Mouse (Mus musculus): ENCODE measurements around the gene Ccdc142. TPM values are rescaled to one million over a fixed set of nuclear protein-coding genes. Genes with fewer than 3 reads are reported as not detected.

Ccdc142 gene
- polyA plus RNA-seq, 1 experiment from 2014 or later: 2.0 TPM

DNA sequence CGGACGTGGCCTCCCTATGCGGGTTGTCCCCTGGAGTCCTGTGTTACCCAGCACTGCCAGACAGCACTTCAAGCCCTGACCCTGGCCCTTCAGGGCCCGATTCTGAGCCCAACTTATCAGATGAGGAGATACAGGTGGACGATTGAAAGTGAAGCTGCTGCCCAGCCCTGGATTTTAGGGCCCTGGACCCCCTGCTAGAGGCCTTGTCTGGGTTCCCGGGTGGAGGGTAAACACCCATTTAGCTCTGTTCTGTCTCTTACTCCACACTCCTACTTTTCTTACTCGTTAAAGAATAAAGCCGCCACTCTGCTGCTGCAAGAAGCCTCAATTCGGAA is 13.5 kb upstream of the Ccdc142 start:
- ATAC-seq (ENCODE audit: insufficient number of reproducible peaks, low FRiP score, low TSS enrichment, low read depth) (no peak), DNase-seq (ENCODE audit: low spot score) (no peak)
- H3K4me2 ChIP-seq (ENCODE audit: low read depth, severe bottlenecking): peak overlapping the region; percentile 41
- no peak overlapping the region for H3K27ac ChIP-seq (replicated peaks; ENCODE audit: low read depth, low read length)
- no peaks in the 10 kb centered on the region for H3K36me3 ChIP-seq (ENCODE audit: control insufficient read depth, insufficient read depth, low read length)
- peak overlapping the region; percentile 16; the same call in 1 of the 2 replicates for H3K4me3 ChIP-seq (ENCODE audit: low read depth, low read length)
- no peak overlapping the region for H3K9ac ChIP-seq (ENCODE audit: low read length)
- H3K9me3 ChIP-seq (ENCODE audit: control insufficient read depth, low read length): no peaks in the 10 kb centered on the region
- peaks cover 49% of the 10 kb centered on the region for H3K27me3 ChIP-seq (ENCODE audit: control insufficient read depth, insufficient read depth, low read length)
- WGBS: 9% methylated on average over 9 of the region's 9 CpGs
- H3K4me1 ChIP-seq (ENCODE audit: control insufficient read depth, insufficient read depth, low read length): peaks cover 31% of the 10 kb centered on the region

DNA sequence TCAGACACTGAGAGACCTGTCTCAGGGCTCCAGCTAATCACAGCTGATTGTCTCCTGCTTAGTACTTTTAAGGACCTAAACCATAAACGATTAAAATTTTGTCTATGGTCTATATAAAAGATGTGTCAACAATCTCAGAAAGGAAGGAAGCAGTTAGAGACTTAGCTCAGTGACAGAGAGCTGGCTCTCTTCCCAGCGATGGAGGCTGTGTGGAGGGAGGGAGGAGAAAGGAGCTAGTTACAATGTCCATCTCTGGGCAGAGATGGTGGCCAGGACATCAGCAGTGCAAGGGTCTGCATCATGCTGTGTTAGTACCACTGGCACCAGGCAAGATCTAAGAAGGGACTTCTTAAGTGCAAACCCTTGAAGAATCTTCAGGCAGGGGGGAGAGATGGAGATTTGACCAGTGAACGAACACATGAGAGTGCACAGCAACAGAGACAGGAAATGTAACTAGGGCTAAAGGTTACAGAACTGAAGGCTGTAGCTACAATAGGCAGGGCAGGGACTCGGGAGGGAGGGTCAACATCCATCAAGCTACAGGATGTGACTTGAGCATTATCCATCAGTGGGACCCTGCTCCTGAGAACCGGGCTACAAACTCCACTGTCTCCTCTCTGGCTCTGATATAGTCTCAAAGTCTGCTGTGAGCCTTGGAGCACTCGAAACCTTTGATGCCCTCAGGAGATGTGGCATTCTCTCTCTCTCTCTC is 8.8 kb upstream of the Ccdc142 start:
- Histone ChIP-seq H3K4me2 (ENCODE audit: low read depth, severe bottlenecking) (no peak overlapping the region), H3K27ac (replicated peaks; ENCODE audit: low read depth, low read length) (no peak overlapping the region), H3K9me3 (ENCODE audit: control insufficient read depth, low read length) (no peaks in the 10 kb centered on the region; the same call in 1 of the 2 replicates), H3K36me3 (ENCODE audit: control insufficient read depth, insufficient read depth, low read length) (no peaks in the 10 kb centered on the region), H3K4me1 (ENCODE audit: control insufficient read depth, insufficient read depth, low read length) (peaks cover 2% of the 10 kb centered on the region; the same call in 1 of the 2 replicates), H3K27me3 (ENCODE audit: control insufficient read depth, insufficient read depth, low read length) (peaks cover 17% of the 10 kb centered on the region), H3K4me3 (ENCODE audit: low read depth, low read length) (no peak overlapping the region), H3K9ac (ENCODE audit: low read length) (no peak overlapping the region)
- DNase-seq (ENCODE audit: low spot score): no peak
- ATAC-seq (ENCODE audit: insufficient number of reproducible peaks, low FRiP score, low TSS enrichment, low read depth): no peak
- 40% methylated on average over 6 of the region's 6 CpGs for WGBS

DNA sequence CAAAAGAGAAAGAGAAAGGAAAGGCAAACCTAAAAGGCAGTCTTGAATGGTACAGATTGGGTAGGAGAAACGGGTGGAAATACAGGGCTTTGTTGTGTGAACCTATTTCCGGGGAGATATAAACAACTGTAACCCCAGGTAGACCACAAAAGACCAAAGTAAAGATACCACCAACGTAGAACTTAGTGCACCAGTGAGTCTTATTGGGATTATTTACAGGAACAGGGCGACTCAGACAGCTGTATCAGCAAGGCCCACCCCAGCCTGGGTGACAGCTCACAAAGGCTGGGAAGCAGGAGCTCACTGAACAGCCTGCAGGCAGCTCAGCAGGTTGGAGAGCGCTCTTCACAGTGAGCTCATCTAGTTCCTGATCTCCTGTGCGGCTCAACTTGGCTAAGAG is 5.4 kb upstream of the Ccdc142 start:
- WGBS: 50% methylated on average over 6 of the region's 6 CpGs

DNA sequence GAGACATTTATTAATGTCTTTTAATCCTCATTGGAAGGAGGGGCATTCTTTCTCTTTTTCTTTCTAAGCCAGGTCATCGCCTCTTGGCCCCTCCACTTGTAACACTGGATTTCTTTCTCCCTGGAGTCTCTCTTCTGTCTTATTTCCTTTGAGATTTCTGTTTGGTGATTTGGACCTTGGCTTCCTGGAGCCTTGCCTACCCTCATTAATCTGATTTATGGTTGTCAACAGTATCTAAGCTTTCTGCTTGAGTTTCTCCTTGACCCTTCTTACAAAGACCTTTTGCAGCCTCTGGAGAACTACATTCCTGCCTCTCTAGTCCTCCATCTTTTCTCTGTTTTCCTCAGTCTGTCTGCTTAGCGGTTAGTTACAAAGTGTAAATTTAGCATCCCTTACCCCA is 3.0 kb upstream of the Ccdc142 start:
- DNase-seq (ENCODE audit: low spot score) (no peak), ATAC-seq (ENCODE audit: insufficient number of reproducible peaks, low FRiP score, low TSS enrichment, low read depth) (no peak)
- H3K4me1 ChIP-seq (ENCODE audit: control insufficient read depth, insufficient read depth, low read length): peaks cover 14% of the 10 kb centered on the region
- H3K4me2 ChIP-seq (ENCODE audit: low read depth, severe bottlenecking): no peak overlapping the region
- H3K9ac ChIP-seq (ENCODE audit: low read length): no peak overlapping the region
- H3K27me3 ChIP-seq (ENCODE audit: control insufficient read depth, insufficient read depth, low read length): 0 out of 2 replicates have a peak, but pooled peaks cover 2% of the 10 kb centered on the region
- H3K4me3 ChIP-seq (ENCODE audit: low read depth, low read length): no peak overlapping the region
- H3K9me3 ChIP-seq (ENCODE audit: control insufficient read depth, low read length): no peaks in the 10 kb centered on the region; the same call in 1 of the 2 replicates
- no peak overlapping the region for H3K27ac ChIP-seq (replicated peaks; ENCODE audit: low read depth, low read length)
- WGBS: 58% methylated on average over 2 of the region's 2 CpGs
- H3K36me3 ChIP-seq (ENCODE audit: control insufficient read depth, insufficient read depth, low read length): no peaks in the 10 kb centered on the region

More for the DNA sequence above, 5.4 kb upstream of the Ccdc142 start:
- ATAC-seq (ENCODE audit: insufficient number of reproducible peaks, low FRiP score, low TSS enrichment, low read depth) (no peak), DNase-seq (ENCODE audit: low spot score) (no peak)
- H3K4me2 ChIP-seq (ENCODE audit: low read depth, severe bottlenecking): no peak overlapping the region
- H3K4me1 ChIP-seq (ENCODE audit: control insufficient read depth, insufficient read depth, low read length): peaks cover 1% of the 10 kb centered on the region; the same call in 1 of the 2 replicates
- no peak overlapping the region for H3K4me3 ChIP-seq (ENCODE audit: low read depth, low read length)
- no peak overlapping the region for H3K9ac ChIP-seq (ENCODE audit: low read length)
- no peaks in the 10 kb centered on the region for H3K36me3 ChIP-seq (ENCODE audit: control insufficient read depth, insufficient read depth, low read length)
- no peaks in the 10 kb centered on the region; the same call in 1 of the 2 replicates for H3K9me3 ChIP-seq (ENCODE audit: control insufficient read depth, low read length)
- H3K27ac ChIP-seq (replicated peaks; ENCODE audit: low read depth, low read length): no peak overlapping the region
- no peaks in the 10 kb centered on the region for H3K27me3 ChIP-seq (ENCODE audit: control insufficient read depth, insufficient read depth, low read length)

DNA sequence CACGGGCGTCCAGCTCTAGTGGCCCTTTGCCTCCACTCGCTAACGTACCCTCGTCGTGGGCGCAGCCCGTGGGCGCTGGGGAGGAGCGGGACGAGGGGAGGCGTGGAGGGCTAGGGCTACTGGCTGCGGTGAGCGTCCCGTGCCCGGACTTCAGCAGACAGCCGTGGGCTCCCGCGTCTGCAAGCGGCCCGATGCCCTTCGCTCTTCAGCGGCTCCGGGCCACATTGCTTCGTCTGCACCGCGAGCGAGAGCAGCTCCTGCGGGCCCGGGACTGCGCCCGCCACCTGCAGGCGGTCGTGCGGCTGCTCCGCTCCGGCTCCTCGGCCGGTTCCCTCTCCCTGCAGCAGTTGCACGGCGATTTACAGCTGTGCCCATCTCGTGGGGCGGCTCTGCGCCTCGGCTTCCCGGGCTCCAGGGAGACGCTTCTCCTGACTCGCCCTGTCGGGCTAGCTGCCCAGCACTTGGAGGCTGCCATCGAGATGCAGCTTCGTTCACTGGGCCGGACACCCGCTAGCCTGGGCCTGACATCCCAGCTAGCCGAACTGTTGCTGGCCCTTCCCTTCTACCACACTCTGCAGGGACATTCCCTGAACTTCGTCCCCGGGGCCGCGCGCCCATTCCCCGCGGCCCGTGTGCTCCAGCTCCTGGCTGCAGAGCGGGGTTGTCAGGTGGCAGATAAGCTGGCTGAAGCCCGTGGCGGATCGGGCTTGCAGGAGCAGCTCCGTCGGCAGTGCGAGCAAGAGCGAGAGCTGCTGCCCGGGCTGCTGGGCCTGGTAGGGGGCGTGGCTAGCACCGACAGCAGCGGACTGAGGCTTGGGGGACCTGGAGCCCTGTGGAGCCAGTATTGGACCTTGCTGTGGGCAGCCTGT is 521 bp downstream of the Ccdc142 start:
- Histone ChIP-seq H3K4me2 (ENCODE audit: low read depth, severe bottlenecking) (peak overlapping the region; percentile 100), H3K27ac (replicated peaks; ENCODE audit: low read depth, low read length) (peak overlapping the region; percentile 2)
- under 1% methylated on average over 73 of the region's 74 CpGs for WGBS

DNA sequence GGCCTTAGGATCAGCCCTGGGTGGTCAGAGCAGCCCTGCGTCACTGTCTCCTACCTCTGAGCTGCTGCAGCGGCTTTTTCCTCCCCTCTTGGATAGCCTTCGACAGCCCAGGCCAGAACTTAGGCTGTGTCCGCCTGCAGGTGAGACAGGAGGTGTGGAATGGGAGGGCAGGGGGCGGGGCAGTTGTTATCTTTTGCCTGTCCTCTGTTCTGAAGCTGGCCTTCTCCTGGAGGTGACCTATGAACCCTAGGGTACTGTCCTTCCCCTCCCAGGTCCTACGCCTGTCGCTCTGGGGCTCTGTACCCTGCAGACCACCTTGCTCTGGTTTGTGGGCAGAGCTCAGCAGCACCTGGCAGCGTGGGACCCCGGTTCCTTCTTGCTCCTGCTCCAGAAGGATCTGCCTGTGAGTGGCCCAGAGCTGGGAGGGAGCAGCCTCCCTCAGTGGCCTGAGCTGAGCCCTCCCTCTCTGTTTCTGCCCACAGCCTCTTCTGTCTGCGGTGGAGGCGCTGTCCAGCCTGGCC is 1.8 kb downstream of the Ccdc142 start:
- no peak for ATAC-seq (ENCODE audit: insufficient number of reproducible peaks, low FRiP score, low TSS enrichment, low read depth)

More for the DNA sequence above, 521 bp downstream of the Ccdc142 start:
- peaks cover 14% of the 10 kb centered on the region for H3K4me1 ChIP-seq (ENCODE audit: control insufficient read depth, insufficient read depth, low read length)
- DNase-seq (ENCODE audit: low spot score) (peak; percentile 77), ATAC-seq (ENCODE audit: insufficient number of reproducible peaks, low FRiP score, low TSS enrichment, low read depth) (peak; percentile 70)
- H3K9ac ChIP-seq (ENCODE audit: low read length): peak overlapping the region; percentile 75
- H3K9me3 ChIP-seq (ENCODE audit: control insufficient read depth, low read length): no peaks in the 10 kb centered on the region
- H3K27me3 ChIP-seq (ENCODE audit: control insufficient read depth, insufficient read depth, low read length): 0 out of 2 replicates have a peak, but pooled peaks cover 3% of the 10 kb centered on the region
- peak overlapping the region; percentile 75 for H3K4me3 ChIP-seq (ENCODE audit: low read depth, low read length)
- no peaks in the 10 kb centered on the region for H3K36me3 ChIP-seq (ENCODE audit: control insufficient read depth, insufficient read depth, low read length)

DNA sequence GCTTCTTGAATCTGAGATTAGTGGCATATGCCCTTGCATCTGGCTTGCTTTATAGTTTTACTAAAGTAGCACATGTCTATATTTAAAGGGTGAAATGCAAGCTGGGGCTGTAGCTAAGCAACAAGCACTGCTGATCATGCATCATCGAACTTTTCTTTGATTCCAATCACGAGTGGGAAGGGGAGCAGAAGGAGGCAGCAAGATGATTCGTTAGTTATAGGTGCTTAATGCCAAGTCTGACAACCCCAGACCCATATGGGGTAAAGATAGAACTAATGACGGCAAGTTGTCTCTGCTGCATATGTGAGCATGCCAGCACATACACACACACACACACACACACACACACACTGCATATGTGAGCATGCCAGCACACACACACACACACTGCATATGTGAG is 2.8 kb downstream of the Ccdc142 start:
- Histone ChIP-seq H3K9ac (ENCODE audit: low read length) (no peak overlapping the region), H3K27ac (replicated peaks; ENCODE audit: low read depth, low read length) (no peak overlapping the region), H3K9me3 (ENCODE audit: control insufficient read depth, low read length) (no peaks in the 10 kb centered on the region), H3K36me3 (ENCODE audit: control insufficient read depth, insufficient read depth, low read length) (no peaks in the 10 kb centered on the region), H3K27me3 (ENCODE audit: control insufficient read depth, insufficient read depth, low read length) (0 out of 2 replicates have a peak, but pooled peaks cover 3% of the 10 kb centered on the region), H3K4me2 (ENCODE audit: low read depth, severe bottlenecking) (no peak overlapping the region), H3K4me3 (ENCODE audit: low read depth, low read length) (no peak overlapping the region), H3K4me1 (ENCODE audit: control insufficient read depth, insufficient read depth, low read length) (peaks cover 22% of the 10 kb centered on the region)
- 90% methylated on average over 4 of the region's 4 CpGs for WGBS
- DNase-seq (ENCODE audit: low spot score) (no peak), ATAC-seq (ENCODE audit: insufficient number of reproducible peaks, low FRiP score, low TSS enrichment, low read depth) (no peak)

More for the DNA sequence above, 1.8 kb downstream of the Ccdc142 start:
- no peak overlapping the region for H3K4me3 ChIP-seq (ENCODE audit: low read depth, low read length)
- no peak for DNase-seq (ENCODE audit: low spot score)
- H3K9me3 ChIP-seq (ENCODE audit: control insufficient read depth, low read length): no peaks in the 10 kb centered on the region
- WGBS: 40% methylated on average over 11 of the region's 11 CpGs
- H3K36me3 ChIP-seq (ENCODE audit: control insufficient read depth, insufficient read depth, low read length): no peaks in the 10 kb centered on the region
- no peak overlapping the region for H3K4me2 ChIP-seq (ENCODE audit: low read depth, severe bottlenecking)
- H3K27me3 ChIP-seq (ENCODE audit: control insufficient read depth, insufficient read depth, low read length): 0 out of 2 replicates have a peak, but pooled peaks cover 3% of the 10 kb centered on the region
- no peak overlapping the region; the same call in 1 of the 2 replicates for H3K9ac ChIP-seq (ENCODE audit: low read length)
- peaks cover 19% of the 10 kb centered on the region for H3K4me1 ChIP-seq (ENCODE audit: control insufficient read depth, insufficient read depth, low read length)
- no peak overlapping the region for H3K27ac ChIP-seq (replicated peaks; ENCODE audit: low read depth, low read length)

All from limb, embryonic 11.5 days (tissue).